Mouse (Mus musculus) cerebellum, adult 18-20 months (tissue): ENCODE measurements around the gene Gtf2ird1.

ENCODE experiments used
- DNase-seq, 2 experiments: peaks; one replicate each; pipeline ENCODE4 v3.0.0; 2021

The Gtf2ird1 gene

DNA sequence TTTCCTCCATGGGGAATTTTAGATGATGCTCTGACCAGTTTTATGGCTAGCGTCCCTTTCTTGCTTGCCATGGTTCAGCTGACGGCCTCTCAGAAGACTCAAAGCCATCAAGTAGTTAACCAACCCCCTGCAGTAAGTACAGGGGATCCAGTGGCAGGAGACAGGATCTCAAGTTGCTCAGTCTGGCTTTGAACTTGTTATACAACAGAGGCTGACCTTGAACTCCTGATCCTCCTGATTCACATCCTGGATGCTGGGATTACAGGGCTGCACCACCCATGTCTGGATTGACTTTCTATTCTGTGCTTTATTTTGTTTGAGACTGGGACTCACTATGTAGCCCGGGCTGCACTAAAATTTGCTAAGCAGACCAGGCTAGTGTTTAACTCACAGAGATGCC, 14.4 kb downstream of the Gtf2ird1 start:
- DNase-seq = no peak

DNA sequence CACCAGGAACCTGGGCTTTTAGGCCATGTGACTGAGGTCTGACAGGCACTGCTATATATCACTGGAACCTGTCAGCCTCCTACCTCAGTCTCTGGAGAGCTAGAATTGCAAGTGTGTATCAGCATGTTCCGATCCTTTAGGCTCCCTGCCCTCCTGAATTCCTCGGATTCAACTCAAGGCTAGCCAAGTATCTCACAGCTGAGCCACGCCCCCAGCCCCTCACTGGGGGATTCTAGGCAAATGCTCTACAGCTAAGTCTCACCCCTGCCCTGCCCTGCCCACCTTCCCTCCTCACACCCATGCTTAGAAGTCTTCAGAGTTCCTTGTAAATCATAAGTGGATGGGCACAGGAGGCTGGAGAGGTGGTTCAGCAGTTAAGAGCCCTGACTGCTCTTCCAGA, 15.4 kb downstream of the Gtf2ird1 start:
- DNase-seq = no peak

DNA sequence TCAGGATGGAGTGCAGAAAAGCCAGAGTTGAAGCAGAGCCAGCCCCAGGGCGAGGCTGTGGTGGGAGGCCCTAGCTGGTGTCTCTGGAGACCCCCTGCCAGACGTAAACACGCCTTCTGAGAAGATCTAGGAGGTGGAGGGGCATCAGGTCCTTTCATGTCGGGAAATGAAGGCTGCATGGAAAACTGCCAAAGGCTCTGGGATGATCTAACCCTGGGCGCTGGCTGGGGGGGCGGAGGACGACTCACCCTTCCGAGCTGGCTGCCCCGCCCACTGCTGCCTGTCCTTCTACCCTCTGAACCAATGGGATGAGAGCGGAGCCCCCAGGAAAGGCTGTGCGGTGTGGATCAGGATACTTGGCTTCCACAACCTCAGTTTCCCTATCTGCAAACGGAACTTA, 16.4 kb downstream of the Gtf2ird1 start:
- no peak for DNase-seq

DNA sequence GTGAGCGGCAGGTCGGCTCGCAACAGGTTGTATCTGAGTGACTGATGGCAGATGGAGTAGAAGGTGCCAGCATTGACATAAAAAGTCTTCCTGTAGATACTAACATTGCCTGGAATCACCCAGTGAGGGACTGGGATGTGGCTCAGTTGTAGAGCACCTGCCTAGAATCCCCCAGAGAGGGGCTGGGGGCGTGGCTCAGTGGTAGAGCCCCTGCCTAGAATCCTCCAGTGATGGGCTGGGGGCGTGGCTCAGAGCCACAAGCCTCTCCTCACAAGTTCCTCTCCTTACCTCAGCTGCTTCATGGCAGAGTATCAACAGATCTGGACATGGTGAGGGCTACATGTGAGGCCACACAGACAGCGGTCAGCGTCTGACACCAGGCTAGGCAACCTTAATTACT, 17.0 kb downstream of the Gtf2ird1 start:
- DNase-seq = no peak

DNA sequence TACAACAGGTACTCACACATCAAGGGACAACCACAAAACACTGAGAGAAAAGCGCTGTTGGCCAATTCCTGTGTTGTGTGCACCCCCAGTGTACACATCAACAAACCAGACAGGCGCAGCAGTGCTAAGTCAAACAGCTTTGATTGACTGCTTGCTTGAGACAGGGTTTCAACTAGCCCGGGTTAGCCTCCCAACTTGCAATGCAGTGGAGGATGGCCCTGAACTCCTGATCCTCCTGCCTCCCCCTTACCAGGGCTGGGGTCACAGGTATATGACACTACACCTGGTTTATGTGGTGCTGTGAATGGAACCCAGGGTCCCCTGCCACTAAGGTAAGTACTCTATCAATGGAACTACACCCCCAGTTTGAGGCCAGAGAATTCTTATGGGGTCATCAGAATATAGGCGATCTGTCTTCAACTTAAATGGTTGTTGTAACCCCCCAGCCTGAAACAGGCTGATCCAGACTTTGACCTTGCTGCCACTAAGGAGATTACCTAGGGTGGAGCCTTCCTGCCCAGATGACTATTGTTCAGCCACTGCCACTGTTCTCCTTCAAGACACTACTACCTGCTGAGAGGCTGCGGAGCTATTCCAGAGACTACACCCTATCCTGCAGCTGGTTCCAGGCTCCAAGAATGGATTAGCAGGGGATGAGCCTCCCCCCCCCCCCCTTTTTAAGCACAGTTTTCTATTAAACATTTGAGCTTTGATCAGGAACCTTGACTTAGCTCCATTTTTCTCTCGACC, 17.7 kb downstream of the Gtf2ird1 start:
- no peak for DNase-seq

DNA sequence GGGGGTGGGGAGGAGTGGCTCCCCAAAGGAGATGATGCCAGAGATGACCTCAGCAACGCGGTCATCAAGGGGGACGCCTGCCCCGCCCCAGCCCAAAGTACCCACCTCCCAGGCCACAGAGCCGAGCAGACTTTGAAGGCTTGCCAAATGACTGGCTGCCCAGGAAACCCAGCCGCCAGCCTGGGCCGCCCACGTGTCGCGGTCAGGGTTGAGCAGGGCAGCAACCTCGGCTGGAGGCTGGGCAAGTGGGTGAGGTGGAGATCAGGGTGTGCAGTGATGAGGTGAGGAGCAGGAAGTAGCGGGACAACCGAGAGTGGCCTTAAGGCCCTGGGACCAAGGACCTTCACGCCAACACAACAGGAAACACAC, 19.1 kb downstream of the Gtf2ird1 start:
- DNase-seq = peak; percentile 44 to 50

DNA sequence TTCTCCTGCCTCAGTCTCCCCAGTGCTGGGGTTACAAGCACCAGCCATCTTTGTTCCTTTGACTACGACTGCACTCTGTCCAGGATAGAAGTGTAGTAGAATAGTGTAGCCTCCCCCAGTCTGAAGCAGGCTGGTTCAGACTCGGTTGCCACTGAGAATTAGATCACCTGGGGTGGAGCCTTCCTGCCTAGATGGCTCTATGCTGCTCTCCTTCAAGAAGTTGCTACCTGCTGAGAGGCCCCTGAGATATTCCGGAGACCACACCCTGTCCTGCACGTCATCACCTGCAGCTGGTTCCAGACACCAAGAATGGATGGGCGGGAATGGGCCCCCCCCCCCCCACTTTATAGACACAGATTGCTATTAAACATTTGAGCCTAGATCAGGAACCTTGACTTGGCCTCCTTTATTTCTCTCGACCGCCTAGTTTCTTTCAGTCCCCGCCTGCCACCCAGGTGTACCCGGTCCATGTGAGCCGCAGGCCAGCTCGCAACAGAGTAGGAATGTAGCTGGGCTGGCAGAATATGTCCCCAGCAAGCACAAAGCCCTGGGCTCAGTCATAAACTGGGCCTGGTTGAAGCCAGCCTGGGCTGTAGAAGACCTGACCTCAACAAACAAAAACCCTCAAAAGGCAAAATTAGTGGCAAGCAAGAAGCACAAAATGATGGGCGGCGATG, 19.6 kb downstream of the Gtf2ird1 start:
- DNase-seq = no peak

DNA sequence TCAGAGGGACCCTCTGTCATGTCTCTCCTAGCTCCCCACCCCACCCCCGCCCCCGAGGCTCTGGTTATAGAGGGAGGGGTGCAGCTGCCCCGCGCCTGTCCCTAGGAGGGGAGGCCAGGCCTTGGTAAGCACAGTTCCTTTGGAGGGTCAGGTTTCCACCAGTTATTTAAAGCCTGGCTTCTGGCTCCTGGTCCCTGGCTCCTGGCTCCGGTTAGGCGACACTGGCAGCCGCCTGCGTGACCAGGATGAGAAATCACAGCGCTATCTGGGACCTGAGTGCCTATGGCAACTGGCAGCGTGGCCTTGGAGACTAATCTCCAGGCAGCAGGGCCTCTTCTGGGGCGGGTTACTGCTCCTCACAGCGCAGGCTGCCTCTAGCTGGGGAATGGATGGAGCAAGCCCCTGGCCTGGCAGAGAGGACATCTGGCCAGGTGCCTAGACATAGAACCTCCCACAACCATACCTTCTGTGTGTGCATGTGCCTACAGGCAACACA, 20.6 kb downstream of the Gtf2ird1 start:
- peak; percentile 55 to 66 for DNase-seq

DNA sequence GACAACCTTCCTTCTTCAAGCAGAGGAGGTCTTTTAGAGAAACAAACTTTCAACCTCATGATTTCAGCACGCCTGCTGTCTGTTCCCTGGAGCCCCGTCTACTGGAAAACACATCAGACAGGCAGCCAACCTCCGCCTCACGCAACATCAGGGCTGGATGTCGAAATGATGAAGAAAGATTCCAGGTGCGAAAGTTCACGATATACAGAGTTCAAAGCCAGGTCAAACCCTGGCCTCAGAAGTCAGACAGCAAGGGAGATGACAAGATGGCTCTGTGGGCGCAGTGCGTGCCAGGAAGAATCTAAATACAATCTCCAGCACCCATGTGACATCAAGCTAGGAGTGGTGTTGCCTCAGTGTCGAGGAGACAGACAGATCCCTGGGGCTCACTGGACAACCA, 23.4 kb downstream of the Gtf2ird1 start:
- no peak for DNase-seq

DNA sequence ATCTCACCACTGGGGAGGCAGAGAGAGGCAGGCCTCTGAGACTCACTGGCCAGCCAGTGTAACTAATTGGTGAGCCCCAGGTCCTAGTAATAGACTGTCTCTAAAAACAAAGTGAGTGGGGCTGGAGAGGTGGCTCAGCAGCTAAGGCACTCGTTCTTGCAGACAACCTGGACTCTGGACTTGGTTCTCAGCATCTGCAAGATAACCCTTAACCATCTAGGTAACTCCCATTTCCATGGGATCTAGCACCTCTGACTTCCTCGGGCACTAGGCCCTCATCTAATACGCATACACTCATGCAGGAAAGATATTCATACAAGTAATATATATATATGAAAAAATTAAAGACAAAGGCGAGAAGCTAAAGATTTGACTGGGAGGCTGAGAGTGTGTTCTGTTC, 26.4 kb downstream of the Gtf2ird1 start:
- DNase-seq = no peak

DNA sequence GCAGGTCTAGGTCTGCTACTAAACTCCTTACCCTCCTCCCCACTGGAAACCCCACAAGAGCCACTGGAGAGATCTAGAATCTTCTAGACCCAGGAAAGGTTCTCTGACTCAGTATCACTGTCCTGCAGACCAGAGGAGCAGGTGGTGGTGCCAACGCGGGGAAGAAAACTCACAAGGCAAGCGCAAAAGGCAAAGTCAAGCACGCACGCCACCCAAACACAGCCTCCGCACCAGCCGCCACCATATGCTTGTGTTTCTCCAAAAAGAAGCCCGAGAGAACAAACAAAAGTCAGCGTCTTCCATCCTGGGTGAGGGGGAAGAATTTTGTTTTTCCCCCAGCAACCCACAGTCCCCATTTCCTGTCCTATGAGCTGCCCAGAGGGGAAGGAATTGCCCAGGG, 28.9 kb downstream of the Gtf2ird1 start:
- no peak for DNase-seq

DNA sequence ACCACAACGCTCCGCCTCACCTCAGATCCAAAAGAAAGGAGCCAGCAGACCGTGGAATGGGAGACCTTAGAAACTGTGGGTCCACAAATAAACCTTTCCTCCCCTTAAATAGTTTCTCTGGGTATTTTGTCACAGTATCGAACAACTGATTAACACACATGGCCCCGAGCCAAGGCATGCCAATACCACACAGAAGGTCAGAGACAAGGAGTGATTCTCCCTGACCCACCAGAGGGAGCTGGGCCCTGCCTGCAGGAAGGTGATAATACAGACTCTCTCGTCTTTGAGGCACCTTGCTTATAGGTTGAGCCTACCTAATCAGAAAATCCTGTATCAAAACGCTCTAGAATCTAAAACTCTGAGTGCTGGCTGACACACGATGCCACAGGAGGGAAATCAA, 30.9 kb downstream of the Gtf2ird1 start:
- DNase-seq = no peak

DNA sequence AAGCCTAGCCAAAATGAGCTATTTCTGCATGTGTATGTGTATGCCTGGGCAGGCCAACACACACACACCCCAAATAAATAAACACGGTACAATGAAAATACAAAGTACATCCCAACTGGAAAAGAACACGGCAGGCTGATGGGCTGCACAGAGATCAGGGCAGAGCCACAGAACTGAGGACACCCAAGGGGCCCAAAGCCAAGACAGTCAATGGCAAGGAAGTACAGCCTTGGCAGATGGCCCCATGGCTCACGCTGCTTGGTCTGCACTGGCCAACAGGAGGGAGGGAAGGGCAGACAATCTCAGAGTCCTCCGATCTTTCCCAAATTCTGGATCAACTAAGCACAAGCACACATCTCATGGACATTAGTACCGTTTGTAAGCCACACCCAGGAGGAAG, 32.6 kb downstream of the Gtf2ird1 start:
- DNase-seq = peak; percentile 88 to 92

DNA sequence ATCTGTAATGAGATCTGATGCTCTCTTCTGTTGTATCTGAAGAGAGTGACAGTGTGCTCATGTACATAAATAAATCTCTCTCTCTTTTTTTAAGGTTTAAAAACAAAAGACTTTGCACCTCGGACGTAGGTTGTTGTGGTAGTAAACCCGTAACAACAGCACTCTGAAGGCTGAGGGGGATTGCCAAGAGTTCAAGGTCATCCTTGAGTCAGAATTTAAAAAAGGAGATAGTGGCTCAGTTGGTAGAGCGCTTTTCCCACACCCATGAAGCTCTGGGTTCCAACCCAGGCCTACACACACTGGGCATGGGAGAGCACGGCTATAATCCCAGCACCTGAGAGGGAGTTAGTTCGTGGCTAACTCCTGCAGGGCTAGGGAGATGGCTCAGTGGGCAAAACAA, 33.1 kb downstream of the Gtf2ird1 start:
- no peak for DNase-seq

DNA sequence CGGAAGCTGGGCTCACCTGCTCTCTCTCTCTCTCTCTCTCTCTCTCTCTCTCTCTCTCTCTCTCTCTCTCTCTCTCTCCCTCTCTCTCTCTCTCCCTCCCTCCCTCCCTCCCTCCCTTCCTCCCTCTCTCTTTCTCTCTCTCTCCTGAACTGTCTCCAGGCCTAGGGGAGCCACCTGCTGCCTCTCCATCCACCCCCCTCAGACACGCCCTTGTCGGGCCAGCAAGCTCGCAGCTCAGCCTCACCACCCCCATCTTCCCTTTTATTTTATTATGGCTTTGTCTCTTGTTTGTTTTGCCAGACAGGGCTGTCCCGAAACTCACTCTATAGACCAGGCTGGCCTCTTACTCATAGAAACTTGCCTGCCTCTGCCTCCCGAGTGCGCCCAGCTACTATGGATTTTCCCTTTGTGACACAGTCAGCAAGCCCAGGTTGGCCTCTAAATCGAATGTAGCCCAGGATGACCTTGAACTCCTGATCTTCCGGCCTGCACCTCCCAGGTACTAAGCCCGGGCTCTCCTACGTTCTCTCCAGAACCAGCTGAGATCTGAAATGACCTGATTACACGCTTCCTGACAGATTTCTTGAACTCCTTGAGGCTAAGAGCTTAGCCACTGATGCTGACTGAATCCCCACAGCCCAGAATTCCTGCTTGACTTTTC, 34.1 kb downstream of the Gtf2ird1 start:
- no peak for DNase-seq

DNA sequence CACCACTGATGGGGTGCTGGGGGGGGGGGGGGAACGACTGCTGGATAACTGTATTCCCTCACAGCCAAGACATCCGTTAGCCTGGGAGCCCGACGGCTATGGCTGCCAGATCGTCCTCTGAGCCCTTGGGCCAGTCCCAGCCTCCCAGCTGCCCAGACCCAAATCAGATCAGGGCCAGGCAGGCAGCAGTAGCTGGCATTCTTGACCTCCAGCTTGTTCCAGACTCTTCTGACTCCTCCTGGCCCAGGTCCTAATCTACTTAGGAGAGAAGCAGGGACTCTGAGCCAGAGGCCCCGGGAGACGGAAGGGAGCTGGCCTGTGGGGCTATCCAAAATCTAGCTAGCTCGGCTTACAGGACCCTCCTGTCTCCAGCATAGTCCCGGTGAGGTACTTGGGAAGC, 35.5 kb downstream of the Gtf2ird1 start:
- DNase-seq = peak; percentile 56 to 70

DNA sequence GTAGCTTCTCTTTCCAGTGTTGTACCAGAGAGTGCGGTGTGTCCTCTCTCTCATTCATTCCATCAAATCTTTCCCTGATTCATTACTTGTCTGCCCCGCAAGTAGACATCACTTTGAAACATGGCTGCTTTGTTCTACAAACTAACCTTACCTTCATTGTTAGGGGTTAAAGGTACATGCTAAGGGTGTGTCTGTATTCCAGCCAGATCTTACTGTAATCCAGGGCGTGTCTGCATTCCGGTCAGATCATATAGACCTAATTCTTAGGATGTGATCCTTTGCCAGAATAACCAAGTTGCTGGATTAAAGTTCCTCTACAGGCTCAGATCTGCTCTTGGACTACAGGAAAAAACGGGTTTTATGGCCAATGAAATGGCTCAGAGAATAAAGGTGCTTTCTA, 36.8 kb downstream of the Gtf2ird1 start:
- no peak for DNase-seq

DNA sequence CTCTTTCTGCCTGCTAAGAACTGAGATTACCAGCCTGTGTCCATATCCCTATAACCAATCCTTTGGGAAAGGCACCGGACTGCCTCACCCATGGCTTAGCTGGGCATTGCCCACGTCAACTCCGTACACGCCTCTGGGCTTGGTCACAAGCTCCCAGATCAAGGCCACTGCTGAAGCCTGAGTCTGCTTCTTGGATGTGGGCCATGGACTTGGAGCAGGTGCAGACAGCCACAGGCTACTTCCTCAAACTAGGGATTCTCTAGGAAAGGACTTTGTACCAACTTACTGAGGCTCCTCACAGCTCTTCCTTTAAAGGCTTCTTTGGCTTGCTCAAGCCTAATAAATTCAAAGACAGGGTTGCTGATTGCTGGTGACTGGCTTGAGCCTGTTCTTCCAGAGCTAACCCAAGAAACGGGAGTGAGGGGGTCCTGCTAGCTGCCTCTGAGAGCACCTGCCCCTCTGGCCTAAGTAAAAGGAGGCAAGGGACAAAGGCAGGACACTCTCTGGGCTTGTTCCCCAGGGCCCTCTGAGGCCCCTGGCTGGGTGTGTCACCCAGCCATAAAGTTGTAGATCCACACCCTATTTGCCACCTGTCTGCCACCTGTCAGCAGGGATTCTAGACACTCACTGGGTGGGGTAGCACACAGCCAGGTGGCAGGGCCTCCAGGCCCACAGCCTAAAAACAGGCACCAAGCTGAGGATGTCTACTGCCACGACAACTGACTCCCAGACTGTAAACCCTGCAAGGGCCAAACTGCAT, 38.0 kb downstream of the Gtf2ird1 start:
- DNase-seq = peak in 1 of 2 experiments; percentile 32

DNA sequence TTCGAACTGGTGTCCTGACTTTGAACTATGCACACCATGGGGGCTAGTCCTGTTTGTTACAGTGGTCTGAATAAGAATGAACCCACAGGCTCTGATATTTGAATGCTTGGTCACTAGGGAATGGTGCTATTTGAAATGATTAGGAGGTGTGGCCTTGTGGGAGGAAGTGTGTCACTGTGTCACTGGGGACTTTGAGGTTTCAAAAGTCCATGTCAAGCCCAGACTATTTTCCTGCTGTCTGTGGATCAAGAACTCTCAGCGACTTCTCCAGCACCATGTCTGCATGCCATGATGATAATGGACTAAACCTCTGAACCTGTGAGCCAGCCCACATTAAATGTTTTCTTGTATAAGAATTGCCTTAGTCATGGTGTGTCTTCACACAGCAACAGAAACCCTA, 44.2 kb downstream of the Gtf2ird1 start:
- DNase-seq = no peak

DNA sequence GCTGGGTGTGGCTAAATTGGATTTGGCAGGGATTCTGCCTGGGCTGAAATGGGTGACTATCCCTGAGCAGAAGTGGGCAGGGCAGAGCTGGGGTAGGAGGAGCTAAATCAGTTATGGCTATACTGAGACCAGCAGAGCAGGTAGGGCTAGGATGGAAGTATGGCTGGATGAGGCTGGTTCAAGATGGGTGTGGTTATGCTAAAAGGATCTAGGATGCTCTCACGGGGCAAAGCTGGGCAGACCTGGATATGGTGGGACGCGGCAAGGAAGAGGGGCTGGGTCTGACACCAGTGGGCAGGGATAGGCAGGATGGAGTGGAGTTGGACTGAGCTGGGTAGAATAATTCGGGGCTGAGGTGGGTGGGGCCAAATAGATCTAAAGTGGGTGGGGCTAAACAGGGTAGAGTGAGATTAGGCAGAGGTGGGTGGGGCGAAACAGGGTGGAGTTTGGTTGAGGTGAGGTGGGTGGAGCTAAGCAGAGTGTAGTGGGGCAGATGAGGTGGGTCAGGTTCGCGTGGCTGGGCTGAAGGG, 46.1 kb downstream of the Gtf2ird1 start:
- no peak for DNase-seq

DNA sequence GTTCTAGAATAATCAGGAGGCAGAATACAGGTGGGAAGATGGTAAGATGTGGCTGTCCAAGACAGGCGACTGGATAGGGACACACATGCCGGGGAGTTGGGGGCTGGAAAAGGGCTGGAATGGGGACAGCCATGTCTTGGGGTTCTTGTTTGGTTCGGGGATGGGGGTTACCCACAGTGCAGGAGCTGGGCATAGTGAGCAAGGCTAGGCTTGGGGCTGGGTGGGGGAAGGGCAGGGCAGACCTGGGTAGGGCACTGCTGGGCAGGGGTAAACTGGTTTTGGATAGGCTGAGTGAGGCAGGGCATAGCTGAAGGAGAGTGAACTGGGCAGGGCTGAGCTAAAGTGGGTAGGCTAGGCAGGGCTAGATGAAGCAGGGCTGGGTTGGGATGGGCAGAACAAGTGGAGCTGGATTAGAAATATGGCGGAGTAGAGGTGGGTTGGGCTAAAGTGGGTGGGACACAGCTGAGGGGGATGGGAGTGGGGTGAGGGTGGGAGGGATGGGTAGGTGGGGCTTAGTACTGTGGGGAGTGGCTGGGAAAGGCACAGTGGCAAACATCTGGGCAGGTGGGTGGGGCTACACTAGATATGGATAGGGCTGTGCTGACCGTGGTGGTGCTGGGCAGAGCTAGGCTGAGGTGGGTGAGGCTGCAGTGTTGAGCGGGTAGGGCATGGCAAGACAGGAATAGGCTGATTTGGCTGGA, 46.8 kb downstream of the Gtf2ird1 start:
- DNase-seq = no peak

DNA sequence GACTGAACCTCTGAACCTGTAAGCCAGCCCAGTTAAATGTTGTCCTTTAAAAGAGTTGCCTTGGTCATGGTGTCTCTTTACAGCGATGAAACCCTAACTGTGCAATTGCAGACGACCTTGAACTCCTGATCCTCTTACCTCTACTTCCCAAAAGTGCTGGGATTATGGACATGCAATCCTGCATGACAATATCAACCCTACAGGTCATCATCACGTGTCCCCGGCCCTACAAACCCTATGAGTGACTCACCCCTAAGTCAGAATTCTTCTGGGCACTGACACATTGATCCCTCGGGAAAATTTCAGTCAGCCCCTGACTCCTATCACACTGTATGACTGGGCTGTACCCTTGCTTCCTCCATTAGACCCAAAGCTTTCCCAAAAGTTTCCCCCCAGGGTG, 48.4 kb downstream of the Gtf2ird1 start:
- DNase-seq = no peak
